Mouse (Mus musculus): ENCODE results near the gene Ppp4c.

DNA sequence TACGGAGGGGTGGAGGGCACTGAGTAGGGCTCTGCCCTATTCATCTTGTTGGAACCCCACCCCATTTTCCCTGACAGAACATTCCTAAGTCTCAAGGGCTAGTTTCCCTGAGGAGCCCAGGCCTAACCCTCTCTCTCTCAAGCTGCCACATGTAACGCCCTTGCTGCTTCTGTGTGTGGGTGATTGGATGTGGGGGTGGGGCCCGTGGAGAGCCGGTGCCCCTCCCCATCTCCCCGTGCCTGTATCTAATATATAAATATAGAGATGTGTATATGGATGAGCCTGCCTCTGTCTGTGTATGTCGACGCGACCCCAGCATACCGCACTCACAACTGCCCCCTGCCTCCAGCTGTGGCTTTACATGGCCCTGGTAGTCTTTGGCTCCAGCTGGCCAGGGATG lies 26.8 kb downstream of the Ppp4c start:
- TF ChIP-seq CHD2 (IDR thresholded peaks at IDR 0.05; ENCODE audit: low read depth, low read length), result no peak
- TF ChIP-seq ZNF384 (IDR thresholded peaks at IDR 0.05; ENCODE audit: low read depth, low read length), result no peak
- no peak for TF ChIP-seq MAFK (IDR thresholded peaks at IDR 0.05; ENCODE audit: insufficient read depth, low read depth, low read length)
- no peak for TF ChIP-seq ZC3H11A (IDR thresholded peaks at IDR 0.05; ENCODE audit: borderline replicate concordance, low read depth, low read length)
